Mouse (Mus musculus) common myeloid progenitor, adult 5-6 weeks (primary cell): ENCODE results near the gene Rgs16. TPM values are rescaled to one million over a fixed set of nuclear protein-coding genes. Genes with fewer than 3 reads are reported as not detected.
"Not testable (repeated sequence)": the region's sequence is repeated elsewhere in the genome, so short reads cannot be mapped to it uniquely, and the experiment has no call there.

Experiments used
- ATAC-seq: replicated peaks from 2 replicates; pipeline ENCODE4 v1.8.0; 2016; ENCODE audit warnings: low read depth, mild to moderate bottlenecking, moderate TSS enrichment, inconsistent platforms; ENCODE audit not compliant: poor library complexity, severe bottlenecking
- total RNA-seq: library from RNA; stranded (forward); fragments of 200-1000, 187-1606 nt; gene quantifications from 2 replicates; pipeline ENCODE4 v1.2.3, GENCODE M21; 2017

Rgs16 gene
- total RNA-seq, 1 experiment from 2014 or later: not detected

- ATAC-seq: peak; percentile 17; the same call in 1 of the 2 replicates
These were observed 8.4 kb downstream of the Rgs16 start for GRCm38 (mm10) chr1:153748549-153748948.

GRCm38 (mm10) chr1:153749211-153749801 lies 9.2 kb downstream of the Rgs16 start, which contains the start of gene Rnasel:
Rnasel (plus strand) TSS chr1:153749426.
- ATAC-seq: peak; percentile 44

- 0 out of 2 replicates have a peak, but pooled peaks have one; percentile 7 for ATAC-seq
These were observed 9.9 kb downstream of the Rgs16 start for GRCm38 (mm10) chr1:153750054-153750453.

- ATAC-seq: peak; percentile 67
These were observed 11.7 kb downstream of the Rgs16 start for GRCm38 (mm10) chr1:153751763-153752301.

- peak; percentile 12; the same call in 1 of the 2 replicates for ATAC-seq
These were observed 12.4 kb downstream of the Rgs16 start for GRCm38 (mm10) chr1:153752521-153752920.

- ATAC-seq: no peak
These were observed 13.7 kb downstream of the Rgs16 start for GRCm38 (mm10) chr1:153753725-153754464.

- no peak for ATAC-seq
These were observed 24.0 kb downstream of the Rgs16 start for GRCm38 (mm10) chr1:153764136-153764535.

- no peak for ATAC-seq
These were observed 26.1 kb downstream of the Rgs16 start for GRCm38 (mm10) chr1:153766298-153766697.

- ATAC-seq: no peak
These were observed 27.1 kb downstream of the Rgs16 start for GRCm38 (mm10) chr1:153767281-153767680.

GRCm38 (mm10) chr1:153768465-153768864 lies 28.3 kb downstream of the Rgs16 start:
- peak; percentile 62 for ATAC-seq

- not testable (repeated sequence) for ATAC-seq
These were observed 29.4 kb downstream of the Rgs16 start for GRCm38 (mm10) chr1:153769571-153769970.

GRCm38 (mm10) chr1:153769998-153770775 lies 30.0 kb downstream of the Rgs16 start:
- ATAC-seq: no peak

- no peak for ATAC-seq
These were observed 30.6 kb downstream of the Rgs16 start for GRCm38 (mm10) chr1:153770776-153771167.

GRCm38 (mm10) chr1:153775174-153775573 lies 35.0 kb downstream of the Rgs16 start:
- no peak for ATAC-seq

- no peak for ATAC-seq
These were observed 36.1 kb downstream of the Rgs16 start for GRCm38 (mm10) chr1:153776257-153776656.

- ATAC-seq: no peak
These were observed 38.1 kb downstream of the Rgs16 start for GRCm38 (mm10) chr1:153778205-153778604.

GRCm38 (mm10) chr1:153783339-153783738 lies 43.2 kb downstream of the Rgs16 start:
- no peak for ATAC-seq

GRCm38 (mm10) chr1:153785608-153786007 lies 45.5 kb downstream of the Rgs16 start:
- ATAC-seq: peak; percentile 93

- peak; percentile 61 for ATAC-seq
These were observed 50.6 kb downstream of the Rgs16 start for GRCm38 (mm10) chr1:153790708-153791107.

GRCm38 (mm10) chr1:153794241-153794640 lies 54.1 kb downstream of the Rgs16 start:
- no peak for ATAC-seq
